Mouse (Mus musculus): ENCODE results near the gene Tor1b. TPM values are rescaled to one million over a fixed set of nuclear protein-coding genes. Genes with fewer than 3 reads are reported as not detected.
"Not testable (repeated sequence)": the region's sequence is repeated elsewhere in the genome, so short reads cannot be mapped to it uniquely, and the experiment has no call there.

The Tor1b gene
- polyA plus RNA-seq, 1 experiment, result 30.5 TPM

- Histone ChIP-seq H3ac (ENCODE audit: control insufficient read depth, insufficient read length, low read depth) (no peak overlapping the region), H3K79me3 (ENCODE audit: low read depth) (no peaks in the 10 kb centered on the region), H3K27me3 (ENCODE audit: control insufficient read depth, insufficient read depth, insufficient read length) (no peaks in the 10 kb centered on the region), H3K36me3 (ENCODE audit: control insufficient read depth, insufficient read depth) (no peaks in the 10 kb centered on the region), H3K79me2 (ENCODE audit: control insufficient read depth, insufficient read depth) (no peaks in the 10 kb centered on the region), H3K4me3 (ENCODE audit: insufficient read depth, poor library complexity, severe bottlenecking) (no peak overlapping the region)
- TF ChIP-seq MAX (IDR thresholded peaks at IDR 0.05) (peak; percentile 65), MYOD1 (IDR thresholded peaks at IDR 0.05; ENCODE audit: control insufficient read depth, insufficient read length, low read depth) (peak; percentile 31), FOSL1 (IDR thresholded peaks at IDR 0.05; ENCODE audit: insufficient read depth, low read length, poor library complexity, severe bottlenecking) (no peak), CTCF (IDR thresholded peaks at IDR 0.05; ENCODE audit: control insufficient read depth, insufficient read depth, insufficient read length) (peak; percentile 69)
Measured at GRCm38 (mm10) chr2:30927844-30928628, 24.7 kb upstream of the Tor1b start.

- TF ChIP-seq MYOG (IDR thresholded peaks at IDR 0.05; ENCODE audit: control insufficient read depth, extremely low read depth, insufficient read length) (no peak), CTCF (IDR thresholded peaks at IDR 0.05; ENCODE audit: control insufficient read depth, insufficient read depth, insufficient read length) (no peak), MAX (IDR thresholded peaks at IDR 0.05) (peak; percentile 16)
- H3ac ChIP-seq (ENCODE audit: control insufficient read depth, insufficient read length, low read depth), result peak overlapping the region; percentile 23
- H3K27me3 ChIP-seq (ENCODE audit: control insufficient read depth, insufficient read depth, insufficient read length), result no peaks in the 10 kb centered on the region
- H3K79me3 ChIP-seq (ENCODE audit: low read depth), result no peaks in the 10 kb centered on the region
- no peaks in the 10 kb centered on the region for H3K79me2 ChIP-seq (ENCODE audit: control insufficient read depth, insufficient read depth)
- H3K4me3 ChIP-seq (ENCODE audit: insufficient read depth, poor library complexity, severe bottlenecking), result peak overlapping the region; percentile 25
- no peaks in the 10 kb centered on the region for H3K36me3 ChIP-seq (ENCODE audit: control insufficient read depth, insufficient read depth)
Measured at GRCm38 (mm10) chr2:30928893-30929482, 23.8 kb upstream of the Tor1b start.

- peak within 1 kb of the TSS; percentile 25 for H3K4me3 ChIP-seq (ENCODE audit: insufficient read depth, poor library complexity, severe bottlenecking)
- H3K79me3 ChIP-seq (ENCODE audit: low read depth), result no peaks in the 10 kb centered on the region
- H3K36me3 ChIP-seq (ENCODE audit: control insufficient read depth, insufficient read depth), result no peaks in the 10 kb centered on the region
- H3ac ChIP-seq (ENCODE audit: control insufficient read depth, insufficient read length, low read depth), result peak within 1 kb of the TSS; percentile 23
- H3K79me2 ChIP-seq (ENCODE audit: control insufficient read depth, insufficient read depth), result no peaks in the 10 kb centered on the region
- H3K27me3 ChIP-seq (ENCODE audit: control insufficient read depth, insufficient read depth, insufficient read length), result no peaks in the 10 kb centered on the region
- TF ChIP-seq USF1 (IDR thresholded peaks at IDR 0.05; ENCODE audit: low read depth), result no peak
- peak; percentile 97 for TF ChIP-seq CEBPB (IDR thresholded peaks at IDR 0.05; ENCODE audit: low read depth)
Measured at GRCm38 (mm10) chr2:30929483-30930045, 23.2 kb upstream of the Tor1b start, which contains the start of gene Ptges. Ptges (minus strand) TSS chr2:30929863.

DNA sequence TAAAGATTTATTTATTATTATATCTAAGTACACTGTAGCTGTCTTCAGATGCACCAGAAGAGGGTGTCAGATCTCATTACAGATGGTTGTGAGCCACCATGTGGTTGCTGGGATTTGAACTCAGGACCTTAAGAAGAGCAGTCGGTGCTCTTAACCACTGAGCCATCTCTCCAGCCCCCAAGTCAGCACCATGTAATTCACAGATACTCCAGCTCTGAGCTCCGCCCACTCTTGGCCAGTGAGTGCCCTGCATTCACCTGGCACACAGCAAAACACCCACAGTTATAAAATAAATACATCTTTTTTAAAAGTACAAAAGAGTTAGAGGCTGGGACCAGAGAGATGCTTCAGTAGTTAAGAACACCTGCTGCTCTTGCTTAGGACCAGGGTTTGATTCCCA, 21.9 kb upstream of the Tor1b start:
- not testable (repeated sequence) for H3ac ChIP-seq (ENCODE audit: control insufficient read depth, insufficient read length, low read depth); H3K79me3 ChIP-seq (ENCODE audit: low read depth)

DNA sequence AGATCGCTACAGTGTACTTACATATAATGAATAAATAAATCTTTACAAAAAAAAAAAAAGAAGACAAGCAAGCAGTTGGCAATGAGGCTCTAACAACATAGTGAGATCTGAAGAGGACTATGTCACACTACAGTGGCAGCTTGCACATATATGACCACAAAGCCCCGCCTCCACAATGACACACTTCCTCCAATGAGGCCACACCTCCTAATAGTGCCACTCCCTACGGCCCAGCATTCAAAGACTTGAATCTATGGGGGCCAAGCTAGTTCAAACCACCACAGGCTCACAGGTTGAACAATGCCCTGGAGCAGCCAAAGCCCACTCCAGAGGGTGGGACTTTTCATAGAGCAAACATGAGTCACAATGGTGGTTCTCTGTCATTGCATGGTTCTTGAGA, 20.8 kb upstream of the Tor1b start:
- no peaks in the 10 kb centered on the region for H3K79me2 ChIP-seq (ENCODE audit: control insufficient read depth, insufficient read depth)
- H3K36me3 ChIP-seq (ENCODE audit: control insufficient read depth, insufficient read depth), result no peaks in the 10 kb centered on the region
- no peaks in the 10 kb centered on the region for H3K27me3 ChIP-seq (ENCODE audit: control insufficient read depth, insufficient read depth, insufficient read length)
- H3K4me3 ChIP-seq (ENCODE audit: insufficient read depth, poor library complexity, severe bottlenecking), result no peak overlapping the region
- no peak overlapping the region for H3ac ChIP-seq (ENCODE audit: control insufficient read depth, insufficient read length, low read depth)
- TF ChIP-seq USF1 (IDR thresholded peaks at IDR 0.05; ENCODE audit: low read depth), result no peak
- no peak for TF ChIP-seq MAX (IDR thresholded peaks at IDR 0.05)
- TF ChIP-seq MYOD1 (IDR thresholded peaks at IDR 0.05; ENCODE audit: control insufficient read depth, insufficient read length, low read depth), result no peak
- TF ChIP-seq CEBPB (IDR thresholded peaks at IDR 0.05; ENCODE audit: low read depth), result no peak
- no peak for TF ChIP-seq FOSL1 (IDR thresholded peaks at IDR 0.05; ENCODE audit: insufficient read depth, low read length, poor library complexity, severe bottlenecking)
- TF ChIP-seq MYOG (IDR thresholded peaks at IDR 0.05; ENCODE audit: control insufficient read depth, extremely low read depth, insufficient read length), result no peak
- no peak for TF ChIP-seq CTCF (IDR thresholded peaks at IDR 0.05; ENCODE audit: control insufficient read depth, insufficient read depth, insufficient read length)
- no peaks in the 10 kb centered on the region for H3K79me3 ChIP-seq (ENCODE audit: low read depth)

More for the DNA sequence above, 21.9 kb upstream of the Tor1b start:
- H3K4me3 ChIP-seq (ENCODE audit: insufficient read depth, poor library complexity, severe bottlenecking); H3K79me2 ChIP-seq (ENCODE audit: control insufficient read depth, insufficient read depth); H3K36me3 ChIP-seq (ENCODE audit: control insufficient read depth, insufficient read depth); H3K27me3 ChIP-seq (ENCODE audit: control insufficient read depth, insufficient read depth, insufficient read length): not testable (repeated sequence)

GRCm38 (mm10) chr2:30933032-30933431, 19.7 kb upstream of the Tor1b start:
- Histone ChIP-seq H3K4me3 (ENCODE audit: insufficient read depth, poor library complexity, severe bottlenecking) (no peak overlapping the region), H3K36me3 (ENCODE audit: control insufficient read depth, insufficient read depth) (no peaks in the 10 kb centered on the region), H3K27me3 (ENCODE audit: control insufficient read depth, insufficient read depth, insufficient read length) (no peaks in the 10 kb centered on the region), H3ac (ENCODE audit: control insufficient read depth, insufficient read length, low read depth) (no peak overlapping the region), H3K79me3 (ENCODE audit: low read depth) (no peaks in the 10 kb centered on the region), H3K79me2 (ENCODE audit: control insufficient read depth, insufficient read depth) (no peaks in the 10 kb centered on the region)
- TF ChIP-seq MYOD1 (IDR thresholded peaks at IDR 0.05; ENCODE audit: control insufficient read depth, insufficient read length, low read depth) (no peak), CEBPB (IDR thresholded peaks at IDR 0.05; ENCODE audit: low read depth) (no peak), CTCF (IDR thresholded peaks at IDR 0.05; ENCODE audit: control insufficient read depth, insufficient read depth, insufficient read length) (no peak), FOSL1 (IDR thresholded peaks at IDR 0.05; ENCODE audit: insufficient read depth, low read length, poor library complexity, severe bottlenecking) (no peak)
